Mouse (Mus musculus) heart, adult 18-20 months (tissue): Measurements from ENCODE around the gene Hif1an. TPM values are rescaled to one million over a fixed set of nuclear protein-coding genes. Genes with fewer than 3 reads are reported as not detected.
A peak's percentile ranks its signal among the peaks of the same experiment; 100 is the strongest.

Experiments
- DNase-seq, 2 experiments: peaks; one replicate each; pipeline ENCODE4 v3.0.0; 2021 to 2022; ENCODE audit warnings: mixed read lengths in 1 of 2
- total RNA-seq, 2 experiments: library from RNA; stranded (reverse); gene quantifications; 2 replicates each; pipeline ENCODE4 v1.2.3; 2021

Gene Hif1an
- total RNA-seq, 2 experiments from 2014 or later: 57.1 to 58.1 TPM

GRCm38 (mm10) chr19:44564006-44564405, 1.4 kb downstream of the Hif1an start:
- DNase-seq: no peak

GRCm38 (mm10) chr19:44567763-44568162, 5.1 kb downstream of the Hif1an start:
- no peak for DNase-seq

GRCm38 (mm10) chr19:44576275-44576674, 13.6 kb downstream of the Hif1an start:
- no peak for DNase-seq

GRCm38 (mm10) chr19:44578038-44578437, 15.4 kb downstream of the Hif1an start:
- DNase-seq: no peak

- no peak for DNase-seq
Observed at GRCm38 (mm10) chr19:44582103-44582502, 19.5 kb downstream of the Hif1an start.

GRCm38 (mm10) chr19:44582638-44583309, 20.1 kb downstream of the Hif1an start:
- DNase-seq: peak; percentile 87 to 94

- DNase-seq: no peak
Observed at GRCm38 (mm10) chr19:44588036-44588435, 25.4 kb downstream of the Hif1an start.

GRCm38 (mm10) chr19:44589591-44590223, 27.1 kb downstream of the Hif1an start:
- DNase-seq: no peak

- DNase-seq: no peak
Observed at GRCm38 (mm10) chr19:44590992-44591391, 28.3 kb downstream of the Hif1an start.

GRCm38 (mm10) chr19:44591638-44592037, 29.0 kb downstream of the Hif1an start:
- no peak for DNase-seq

- DNase-seq: no peak
Observed at GRCm38 (mm10) chr19:44594180-44594579, 31.5 kb downstream of the Hif1an start.

GRCm38 (mm10) chr19:44618166-44618565, 55.5 kb downstream of the Hif1an start:
- no peak for DNase-seq

Other genes starting within 250 kb of the Hif1an start
- gene Scd4, start 229.8 kb upstream of the Hif1an start, total RNA-seq: 1 to 10 TPM; 4.3 to 7.8 TPM
- 100 to 1,000 TPM in 1 of 2 experiments, 10 to 100 TPM in 1; 30.8 to 212 TPM for gene Scd1, start 155.0 kb upstream of the Hif1an start, total RNA-seq
- gene Wnt8b, start 69.4 kb upstream of the Hif1an start, total RNA-seq: not detected
- 10 to 100 TPM in 1 of 2 experiments, 1 to 10 TPM in 1; 9.4 to 10.2 TPM for gene Sec31b, start 17.0 kb upstream of the Hif1an start, total RNA-seq
- gene Gm20538, start 10.0 kb upstream of the Hif1an start, total RNA-seq: not detected
- 1,000 to 10,000 TPM; 1,929 to 2,019 TPM for gene Ndufb8, start 7.4 kb upstream of the Hif1an start, total RNA-seq
- not detected for gene Pax2, start 193.2 kb downstream of the Hif1an start, total RNA-seq